ENCODE assay signal across 19 mouse cellular contexts in genomic region chr7:132443769-132444168, GRCm38 (mm10).
DNase-seq lines count a peak whose midpoint lies in the region; ATAC-seq and TF ChIP-seq lines count a peak whose summit lies in the region.
"Had no signal": no experiment of that assay in that cellular context is flagged by ENCODE, and none has a peak within 500 bp of the region (broad histone marks: within the 10 kb centered on the region; RNA-seq: fewer than 3 reads in every experiment).

No protein-coding gene starts in this region.

- no peak for ATAC-seq in cerebellum, adult (ENCODE audit: insufficient number of reproducible peaks, low FRiP score, low TSS enrichment)
- ATAC-seq in lung, embryonic 16.5 days (ENCODE audit: low read depth) = peak; percentile 23; the same call in 1 of the 2 replicates
- no peak for ATAC-seq in intestine, postnatal 0 days
- no peak for ATAC-seq in forebrain, embryonic 16.5 days
- ATAC-seq: forebrain, embryonic 14.5 days; hindbrain, embryonic 16.5 days; liver, embryonic 12.5 days had no signal

- peak; percentile 15 to 26 for DNase-seq in cerebellum, adult 18-20 months
- no peak for DNase-seq in lung, postnatal 36 days
- no peak for DNase-seq in frontal cortex, postnatal 14 days (ENCODE audit: low spot score in 2 of 2)
- no peak for DNase-seq in left cerebral cortex, adult 2 months (ENCODE audit: extremely low spot score in 1 of 2, low spot score in 2 of 2)
- DNase-seq: adrenal gland, postnatal 10 days; kidney, postnatal 10 days; lung, postnatal 14 days; midbrain, embryonic 14.5 days; retina, postnatal 1 day; spleen, adult 18-20 months; thymus, adult 2 months had no signal

- H3K4me2 ChIP-seq in lung, embryonic 16.5 days (ENCODE audit: low read depth, low read length) = no peak overlapping the region
- H3K4me2 ChIP-seq in intestine, postnatal 0 days (replicated peaks; ENCODE audit: low read depth) = no peak overlapping the region
- no peak overlapping the region for H3K4me2 ChIP-seq in forebrain, embryonic 16.5 days (ENCODE audit: low read length)
- H3K4me2 ChIP-seq: liver, embryonic 12.5 days; neural tube, embryonic 13.5 days had no signal

- TF ChIP-seq CTCF in intestine, postnatal 0 days (IDR thresholded peaks at IDR 0.05; ENCODE audit: low read depth) = no peak
- no peak for TF ChIP-seq CTCF in left cerebral cortex, adult 2 months (IDR thresholded peaks at IDR 0.05)

- no peak overlapping the region for H3K4me3 ChIP-seq in lung, embryonic 16.5 days (ENCODE audit: low read length)
- H3K4me3 ChIP-seq in intestine, postnatal 0 days (ENCODE audit: low read depth, low read length) = no peak overlapping the region
- H3K4me3 ChIP-seq in forebrain, embryonic 16.5 days (replicated peaks; ENCODE audit: low read length) = no peak overlapping the region
- no peak overlapping the region for H3K4me3 ChIP-seq in left cerebral cortex, adult 2 months
- H3K4me3 ChIP-seq: liver, embryonic 12.5 days; neural tube, embryonic 13.5 days had no signal

- H3K27me3 ChIP-seq in lung, embryonic 16.5 days (ENCODE audit: control insufficient read depth, insufficient read depth, low read depth, low read length) = no peaks in the 10 kb centered on the region
- H3K27me3 ChIP-seq in intestine, postnatal 0 days (replicated peaks; ENCODE audit: control insufficient read depth, insufficient read depth, low read length) = no peaks in the 10 kb centered on the region
- no peaks in the 10 kb centered on the region for H3K27me3 ChIP-seq in forebrain, embryonic 16.5 days (replicated peaks; ENCODE audit: control insufficient read depth, insufficient read depth, low read length)
- H3K27me3 ChIP-seq: neural tube, embryonic 13.5 days had no signal

- H3K36me3 ChIP-seq in lung, embryonic 16.5 days (ENCODE audit: control insufficient read depth, insufficient read depth, low read length) = no peaks in the 10 kb centered on the region
- H3K36me3 ChIP-seq in intestine, postnatal 0 days (ENCODE audit: control insufficient read depth, insufficient read depth) = no peaks in the 10 kb centered on the region
- H3K36me3 ChIP-seq in forebrain, embryonic 16.5 days (ENCODE audit: control insufficient read depth, insufficient read depth) = no peaks in the 10 kb centered on the region
- H3K36me3 ChIP-seq: liver, embryonic 12.5 days; neural tube, embryonic 13.5 days had no signal

- H3K27ac ChIP-seq in lung, embryonic 16.5 days (ENCODE audit: low read length) = peak overlapping the region; percentile 34; the same call in 1 of the 2 replicates
- 0 out of 2 replicates have a peak overlapping the region, but pooled peaks have one; percentile 15 for H3K27ac ChIP-seq in intestine, postnatal 0 days (ENCODE audit: low read depth, low read length)
- H3K27ac ChIP-seq in forebrain, embryonic 16.5 days (ENCODE audit: low read length) = no peak overlapping the region
- no peak overlapping the region for H3K27ac ChIP-seq in left cerebral cortex, adult 2 months
- H3K27ac ChIP-seq: liver, embryonic 12.5 days; neural tube, embryonic 13.5 days had no signal

- WGBS in lung, embryonic 16.5 days = 39% methylated on average over 2 of the region's 2 CpGs
- WGBS in intestine, postnatal 0 days = 45% methylated on average over 2 of the region's 2 CpGs
- 79% methylated on average over 2 of the region's 2 CpGs for WGBS in forebrain, embryonic 16.5 days

- no peaks in the 10 kb centered on the region for H3K9me3 ChIP-seq in lung, embryonic 16.5 days (ENCODE audit: control insufficient read depth, low read length)
- no peaks in the 10 kb centered on the region for H3K9me3 ChIP-seq in intestine, postnatal 0 days (ENCODE audit: control insufficient read depth)
- H3K9me3 ChIP-seq in forebrain, embryonic 16.5 days (ENCODE audit: control insufficient read depth, low read length) = no peaks in the 10 kb centered on the region
- H3K9me3 ChIP-seq: liver, embryonic 12.5 days; neural tube, embryonic 13.5 days had no signal

- intact Hi-C loops in left cerebral cortex, adult 2 months (cut with DNase I) = no loop called here

- H3K9ac ChIP-seq in lung, embryonic 16.5 days (ENCODE audit: low read length) = no peak overlapping the region
- H3K9ac ChIP-seq in intestine, postnatal 0 days (ENCODE audit: low read depth, low read length) = no peak overlapping the region
- no peak overlapping the region for H3K9ac ChIP-seq in forebrain, embryonic 16.5 days (replicated peaks; ENCODE audit: low read depth, low read length)
- H3K9ac ChIP-seq: liver, embryonic 12.5 days; neural tube, embryonic 13.5 days had no signal

- H3K4me1 ChIP-seq in lung, embryonic 16.5 days (replicated peaks; ENCODE audit: control insufficient read depth, insufficient read depth, low read length) = peaks cover 5% of the 10 kb centered on the region; the same call in 1 of the 2 replicates
- H3K4me1 ChIP-seq in intestine, postnatal 0 days (replicated peaks; ENCODE audit: control insufficient read depth, insufficient read depth, low read length) = no peaks in the 10 kb centered on the region
- H3K4me1 ChIP-seq in forebrain, embryonic 16.5 days (replicated peaks; ENCODE audit: control insufficient read depth, insufficient read depth, low read length) = no peaks in the 10 kb centered on the region

Comparison
In these comparisons a context has a peak if more than half of its experiments do, and no peak if none do; other contexts are left out.
1. DNase-seq: peak in cerebellum, adult 18-20 months (2 of 2); none in lung, postnatal 36 days (single experiment), frontal cortex, postnatal 14 days (0 of 2) and left cerebral cortex, adult 2 months (0 of 2).
2. H3K27ac ChIP-seq: peak in lung, embryonic 16.5 days (single experiment) and intestine, postnatal 0 days (single experiment); none in forebrain, embryonic 16.5 days (single experiment) and left cerebral cortex, adult 2 months (single experiment).